Mouse (Mus musculus): Measurements from ENCODE around the gene Itfg2. TPM values are rescaled to one million over a fixed set of nuclear protein-coding genes. Genes with fewer than 3 reads are reported as not detected.

The Itfg2 gene
- total and polyA plus RNA-seq, 3 experiments = 8.0 to 45.1 (median 17.9) TPM

GRCm38 (mm10) chr6:128474112-128474511 lies 49.4 kb upstream of the Itfg2 start:
- Histone ChIP-seq H3K9ac (ENCODE audit: insufficient read depth, low read depth) (no peak overlapping the region), H3K27ac (ENCODE audit: insufficient read depth, low read depth) (no peak overlapping the region), H3K36me3 (replicated peaks in 1 of 2; ENCODE audit: control insufficient read depth in 1 of 2, insufficient read depth in 1 of 2, low read length in 1 of 2) (no peaks in the 10 kb centered on the region), H3K4me3 (replicated peaks in 1 of 3; ENCODE audit: low read depth in 2 of 3, low read length in 2 of 3, poor library complexity in 1 of 3) (no peak overlapping the region), H3K4me1 (ENCODE audit: control insufficient read depth in 1 of 2, insufficient read depth in 2 of 2) (no peaks in the 10 kb centered on the region), H3K79me2 (replicated peaks; ENCODE audit: control insufficient read depth, extremely low read depth, insufficient read depth, poor library complexity, severe bottlenecking) (no peaks in the 10 kb centered on the region), H3K27me3 (replicated peaks) (peaks cover 9% of the 10 kb centered on the region), H3K9me3 (replicated peaks; ENCODE audit: low read length) (peaks cover 15% of the 10 kb centered on the region), H3K4me2 (ENCODE audit: insufficient read depth, low read depth, poor library complexity, severe bottlenecking) (no peak overlapping the region)
- in situ Hi-C loops (cut with MboI; ENCODE audit: low pct_ligation_motif_present, low pct_unique_long_range_greater_than_20kb, low sequenced_read_pairs) (no loop called here), dilution Hi-C loops (cut with MboI; ENCODE audit: extremely low pct_ligation_motif_present, extremely low pct_unique_long_range_greater_than_20kb, low sequenced_read_pairs) (no loop called here)
- no peak for DNase-seq (ENCODE audit: extremely low read depth)
- TF ChIP-seq RAD21 (IDR thresholded peaks at IDR 0.05; ENCODE audit: low read depth, low read length) = no peak
- TF ChIP-seq CHD1 (IDR thresholded peaks at IDR 0.05; ENCODE audit: low read depth, low read length) = no peak
- peak; percentile 41; the same call in 1 of the 2 replicates for TF ChIP-seq BHLHE40 (IDR thresholded peaks at IDR 0.05; ENCODE audit: low read depth, low read length)
- TF ChIP-seq RCOR1 (conservative IDR thresholded peaks at IDR 0.05; ENCODE audit: low read depth, low read length) = no peak

DNA sequence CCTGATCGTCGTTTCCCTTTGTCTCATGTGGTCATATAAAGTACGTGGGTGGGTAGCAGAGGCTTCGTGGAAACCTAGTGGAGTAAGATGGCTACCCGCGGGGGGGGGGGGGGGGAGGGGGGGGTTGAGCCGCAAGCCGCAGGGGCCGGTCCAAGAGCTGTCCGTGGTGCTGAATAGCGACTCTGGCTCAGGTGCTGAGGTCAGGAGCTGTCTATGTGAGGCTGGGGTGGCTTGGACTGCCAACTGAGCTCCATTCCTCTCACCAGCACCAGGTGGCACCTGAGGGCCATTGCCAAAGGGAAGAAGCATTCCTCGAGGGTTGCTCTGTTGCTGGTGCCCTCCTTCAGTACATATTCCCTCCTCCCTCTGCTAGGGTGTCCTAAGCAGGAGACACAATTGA lies 44.7 kb upstream of the Itfg2 start:
- H3K36me3 ChIP-seq (replicated peaks in 1 of 2; ENCODE audit: control insufficient read depth in 1 of 2, insufficient read depth in 1 of 2, low read length in 1 of 2) = no peaks in the 10 kb centered on the region
- TF ChIP-seq MEF2A (IDR thresholded peaks at IDR 0.05; ENCODE audit: borderline replicate concordance, low read depth, low read length) = no peak
- no peak for TF ChIP-seq EP300 (IDR thresholded peaks at IDR 0.05; ENCODE audit: low read length)
- no peak for TF ChIP-seq ELF1 (IDR thresholded peaks at IDR 0.05; ENCODE audit: low read depth, low read length)
- TF ChIP-seq KAT2A (IDR thresholded peaks at IDR 0.05; ENCODE audit: insufficient replicate concordance, low read length) = no peak
- TF ChIP-seq MAZ (IDR thresholded peaks at IDR 0.05; ENCODE audit: low read depth, low read length) = no peak; the same call in 1 of the 2 replicates
- TF ChIP-seq CTCF (conservative IDR thresholded peaks at IDR 0.05 in 1 of 2, IDR thresholded peaks at IDR 0.05 in 1 of 2; ENCODE audit: low read depth in 2 of 2, low read length in 2 of 2) = peak in 1 of 2 experiments; percentile 48; a peak in 2 of 4 replicates
- TF ChIP-seq SMC3 (IDR thresholded peaks at IDR 0.05; ENCODE audit: low read depth, low read length) = peak; percentile 26; the same call in 1 of the 2 replicates
- peak; percentile 80 for TF ChIP-seq SIN3A (IDR thresholded peaks at IDR 0.05; ENCODE audit: low read length)
- no peak for TF ChIP-seq ZKSCAN1 (IDR thresholded peaks at IDR 0.05; ENCODE audit: borderline replicate concordance, low read depth, low read length)
- no peak for TF ChIP-seq BHLHE40 (IDR thresholded peaks at IDR 0.05; ENCODE audit: low read depth, low read length)
- TF ChIP-seq JUN (IDR thresholded peaks at IDR 0.05; ENCODE audit: insufficient read depth, low read depth, low read length) = no peak
- no peak; the same call in 1 of the 2 replicates for TF ChIP-seq RAD21 (IDR thresholded peaks at IDR 0.05; ENCODE audit: low read depth, low read length)
- TF ChIP-seq MXI1 (IDR thresholded peaks at IDR 0.05; ENCODE audit: low read depth, low read length) = peak; percentile 56; the same call in 1 of the 2 replicates
- dilution Hi-C loops (cut with MboI; ENCODE audit: extremely low pct_ligation_motif_present, extremely low pct_unique_long_range_greater_than_20kb, low sequenced_read_pairs) (no loop called here), in situ Hi-C loops (cut with MboI; ENCODE audit: low pct_ligation_motif_present, low pct_unique_long_range_greater_than_20kb, low sequenced_read_pairs) (no loop called here)
- peak; percentile 57 for DNase-seq (ENCODE audit: extremely low read depth)
- peaks cover 4% of the 10 kb centered on the region for H3K9me3 ChIP-seq (replicated peaks; ENCODE audit: low read length)
- H3K27me3 ChIP-seq (replicated peaks) = peaks cover 9% of the 10 kb centered on the region
- no peak overlapping the region for H3K9ac ChIP-seq (ENCODE audit: insufficient read depth, low read depth)
- peak overlapping the region; percentile 84 for H3K4me2 ChIP-seq (ENCODE audit: insufficient read depth, low read depth, poor library complexity, severe bottlenecking)
- no peaks in the 10 kb centered on the region for H3K79me2 ChIP-seq (replicated peaks; ENCODE audit: control insufficient read depth, extremely low read depth, insufficient read depth, poor library complexity, severe bottlenecking)
- no peaks in the 10 kb centered on the region for H3K4me1 ChIP-seq (ENCODE audit: control insufficient read depth in 1 of 2, insufficient read depth in 2 of 2)
- no peak overlapping the region for H3K4me3 ChIP-seq (replicated peaks in 1 of 3; ENCODE audit: low read depth in 2 of 3, low read length in 2 of 3, poor library complexity in 1 of 3)
- no peak overlapping the region for H3K27ac ChIP-seq (ENCODE audit: insufficient read depth, low read depth)
